ENCODE assay signal across 18 mouse cellular contexts in genomic region chr10:92837045-92837444, GRCm38 (mm10).
"Had no signal": no experiment of that assay in that cellular context is flagged by ENCODE, and none has a peak within 500 bp of the region (broad histone marks: within the 10 kb centered on the region; RNA-seq: fewer than 3 reads in every experiment).

No protein-coding gene starts in this region.

- H3K9me3 ChIP-seq: kidney, embryonic 15.5 days; liver, embryonic 13.5 days; midbrain, embryonic 12.5 days; neural tube, embryonic 12.5 days; neural tube, embryonic 15.5 days had no signal

- H3K36me3 ChIP-seq: kidney, embryonic 15.5 days; liver, embryonic 13.5 days; midbrain, embryonic 12.5 days; neural tube, embryonic 12.5 days; neural tube, embryonic 15.5 days had no signal

- H3K9ac ChIP-seq: kidney, embryonic 15.5 days; liver, embryonic 13.5 days; midbrain, embryonic 12.5 days; neural tube, embryonic 12.5 days; neural tube, embryonic 15.5 days had no signal

- DNase-seq: kidney, postnatal 10 days; kidney, postnatal 36 days; liver, embryonic 13.5 days; lung, adult 2 months; lung, postnatal 14 days; lung, postnatal 4 days; right cerebral cortex, adult 18-20 months; right cerebral cortex, postnatal 14 days; right cerebral cortex, postnatal 4 days; thymus, adult 2 months; thymus, postnatal 14 days; thymus, postnatal 4 days had no signal

- H3K27ac ChIP-seq: kidney, embryonic 15.5 days; left cerebral cortex, adult 2 months; liver, embryonic 13.5 days; midbrain, embryonic 12.5 days; neural tube, embryonic 12.5 days; neural tube, embryonic 15.5 days; stomach, postnatal 0 days had no signal

- H3K4me2 ChIP-seq: kidney, embryonic 15.5 days; liver, embryonic 13.5 days; midbrain, embryonic 12.5 days; neural tube, embryonic 12.5 days; neural tube, embryonic 15.5 days had no signal

- H3K4me3 ChIP-seq: kidney, embryonic 15.5 days; left cerebral cortex, adult 2 months; liver, embryonic 13.5 days; midbrain, embryonic 12.5 days; neural tube, embryonic 12.5 days; neural tube, embryonic 15.5 days had no signal

- H3K4me1 ChIP-seq: kidney, embryonic 15.5 days; liver, embryonic 13.5 days; neural tube, embryonic 12.5 days; neural tube, embryonic 15.5 days had no signal

- H3K27me3 ChIP-seq: kidney, embryonic 15.5 days; liver, embryonic 13.5 days; midbrain, embryonic 12.5 days; neural tube, embryonic 12.5 days; neural tube, embryonic 15.5 days had no signal
